17 mouse cellular contexts compared by ENCODE assay signal in the genomic region with DNA sequence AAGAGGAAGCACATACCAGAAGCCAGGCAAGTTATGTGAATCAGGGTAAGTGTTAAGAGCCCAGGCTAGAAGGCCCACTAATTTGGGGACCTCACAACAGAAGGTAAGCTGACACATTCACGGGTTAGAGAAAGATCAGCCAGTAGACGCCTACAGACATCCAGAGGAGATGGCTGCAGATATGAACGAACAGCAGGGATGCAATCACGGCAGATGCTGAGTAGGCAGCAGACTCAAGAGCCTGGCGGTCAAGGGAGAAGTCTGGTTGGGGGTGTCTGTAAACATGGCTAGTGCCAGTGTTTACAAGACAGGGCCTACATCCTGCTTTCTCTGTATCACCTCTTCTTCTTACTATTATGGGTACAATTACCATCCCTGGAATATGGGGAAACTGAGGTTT. TPM values are rescaled to one million over a fixed set of nuclear protein-coding genes. Genes with fewer than 3 reads are reported as not detected.
"Had no signal": no experiment of that assay in that cellular context is flagged by ENCODE, and none has a peak within 500 bp of the region (broad histone marks: within the 10 kb centered on the region; RNA-seq: fewer than 3 reads in every experiment).

No protein-coding gene starts in this region.

- H3K36me3 ChIP-seq: limb, embryonic 10.5 days; liver, embryonic 15.5 days; midbrain, embryonic 15.5 days; neural tube, embryonic 12.5 days had no signal

- H3K4me2 ChIP-seq: liver, embryonic 11.5 days; liver, embryonic 15.5 days; midbrain, embryonic 15.5 days; neural tube, embryonic 12.5 days had no signal

- H3K27ac ChIP-seq: liver, embryonic 15.5 days; midbrain, embryonic 15.5 days; neural tube, embryonic 12.5 days had no signal

- DNase-seq: kidney, adult 8-10 months; kidney, postnatal 25 days; lung, adult 2 months; lung, postnatal 36 days; right cerebral cortex, postnatal 14 days; thymus, adult 2 months; thymus, postnatal 25 days had no signal

- H3K9me3 ChIP-seq: limb, embryonic 10.5 days; liver, embryonic 15.5 days; midbrain, embryonic 15.5 days; neural tube, embryonic 12.5 days had no signal

- H3K4me1 ChIP-seq: midbrain, embryonic 15.5 days had no signal

- H3K9ac ChIP-seq: liver, embryonic 15.5 days; midbrain, embryonic 15.5 days; neural tube, embryonic 12.5 days had no signal

- H3K27me3 ChIP-seq: midbrain, embryonic 15.5 days; neural tube, embryonic 12.5 days had no signal

- H3K4me3 ChIP-seq: limb, embryonic 10.5 days; liver, embryonic 15.5 days; midbrain, embryonic 15.5 days; neural tube, embryonic 12.5 days had no signal

- ATAC-seq: hindbrain, embryonic 16.5 days; inflammation-experienced regulatory T-cells, adult 6 months; intestine, postnatal 0 days; lung, postnatal 0 days; midbrain, embryonic 15.5 days had no signal

RNA-seq across cellular contexts. Expression of a gene that starts 13.1 kb away (rescaled TPM):
- total RNA-seq: monocyte, adult 5-6 weeks had no signal
- polyA plus RNA-seq: inflammation-experienced regulatory T-cells, adult 6 months had no signal
